ENCODE assay signal across 8 mouse cellular contexts in genomic region chr10:94523711-94524156, GRCm38 (mm10).
DNase-seq lines count a peak whose midpoint lies in the region; ATAC-seq lines count a peak whose summit lies in the region.

No protein-coding gene starts in this region.

- peak overlapping the region; percentile 39; the same call in 1 of the 2 replicates for H3K27ac ChIP-seq in stomach, embryonic 16.5 days (ENCODE audit: low read length)

- DNase-seq in Muller cell, postnatal 12 days (ENCODE audit: inconsistent ontology term): peak; percentile 74
- peak; percentile 71 to 82 for DNase-seq in adrenal gland, postnatal 36 days
- peak; percentile 77 for DNase-seq in forelimb bud, embryonic 11.5 days (ENCODE audit: low read depth, low spot score)
- peak; percentile 85 for DNase-seq in heart, postnatal 4 days
- peak; percentile 75 to 76 for DNase-seq in layer of hippocampus, postnatal 10 days (ENCODE audit: low spot score in 2 of 2)
- peak; percentile 88 for DNase-seq in mesoderm, embryonic 11.5 days (ENCODE audit: low read depth, low spot score)

- H3K36me3 ChIP-seq in stomach, embryonic 16.5 days (ENCODE audit: control insufficient read depth, insufficient read depth, low read length): no peaks in the 10 kb centered on the region

- no peaks in the 10 kb centered on the region for H3K9me3 ChIP-seq in stomach, embryonic 16.5 days (replicated peaks; ENCODE audit: control insufficient read depth, low read length)

- H3K4me2 ChIP-seq in stomach, embryonic 16.5 days (ENCODE audit: low read depth, low read length): 0 out of 2 replicates have a peak overlapping the region, but pooled peaks have one; percentile 2

- H3K27me3 ChIP-seq in stomach, embryonic 16.5 days (ENCODE audit: control insufficient read depth, insufficient read depth, low read length): no peaks in the 10 kb centered on the region

- no peak overlapping the region for H3K4me3 ChIP-seq in stomach, embryonic 16.5 days (replicated peaks; ENCODE audit: low read length)

- WGBS in stomach, embryonic 16.5 days: 18% methylated on average over 18 of the region's 18 CpGs

- H3K4me1 ChIP-seq in stomach, embryonic 16.5 days (ENCODE audit: control insufficient read depth, insufficient read depth, low read length): peaks cover 17% of the 10 kb centered on the region; the same call in 1 of the 2 replicates

- ATAC-seq in stomach, embryonic 16.5 days (ENCODE audit: insufficient read depth, low FRiP score): peak; percentile 51; the same call in 1 of the 2 replicates
- no peak for ATAC-seq in erythroblast, adult 5-6 weeks (replicated peaks; ENCODE audit: low FRiP score, poor library complexity, severe bottlenecking)

- no peak overlapping the region for H3K9ac ChIP-seq in stomach, embryonic 16.5 days (ENCODE audit: low read length)
